Mouse (Mus musculus) C2C12 (cell line): ENCODE measurements around the gene Spout1. TPM values are rescaled to one million over a fixed set of nuclear protein-coding genes. Genes with fewer than 3 reads are reported as not detected.

Experiments used
- H3K27me3 ChIP-seq: one replicate; pipeline ENCODE4 v1.6.1; 2011; ENCODE audit not compliant: control insufficient read depth, insufficient read depth, insufficient read length
- H3K36me3 ChIP-seq: one replicate; pipeline ENCODE4 v1.6.1; 2011; ENCODE audit not compliant: control insufficient read depth, insufficient read depth
- H3K4me3 ChIP-seq: one replicate; pipeline ENCODE4 v1.5.1; 2011; ENCODE audit warnings: mild to moderate bottlenecking, control low read depth; ENCODE audit not compliant: poor library complexity, insufficient read depth, severe bottlenecking
- H3K79me2 ChIP-seq: one replicate; pipeline ENCODE4 v1.6.1; 2011; ENCODE audit not compliant: control insufficient read depth, insufficient read depth
- H3K79me3 ChIP-seq: one replicate; pipeline ENCODE4 v1.6.1; 2011; ENCODE audit warnings: low read depth, control low read depth
- H3ac ChIP-seq: one replicate; pipeline ENCODE3; 2011; ENCODE audit warnings: low read depth; ENCODE audit not compliant: control insufficient read depth, insufficient read length
- CEBPB ChIP-seq: IDR thresholded peaks from one replicate; pipeline ENCODE4 v1.6.1; 2011; ENCODE audit warnings: low read depth, mild to moderate bottlenecking, control low read depth, moderate library complexity
- CTCF ChIP-seq: IDR thresholded peaks from one replicate; pipeline ENCODE4 v1.5.1; 2011; ENCODE audit not compliant: control insufficient read depth, insufficient read depth, insufficient read length
- FOSL1 ChIP-seq: IDR thresholded peaks from one replicate; pipeline ENCODE4 v1.8.0; 2011; ENCODE audit warnings: mild to moderate bottlenecking, low read length; ENCODE audit not compliant: poor library complexity, insufficient read depth, severe bottlenecking
- MAX ChIP-seq: IDR thresholded peaks from one replicate; pipeline ENCODE4 v1.6.1; 2011; ENCODE audit warnings: mild to moderate bottlenecking, control low read depth
- MYOD1 ChIP-seq: IDR thresholded peaks from one replicate; pipeline ENCODE4 v1.6.1; 2011; ENCODE audit warnings: low read depth; ENCODE audit not compliant: control insufficient read depth, insufficient read length
- MYOG ChIP-seq: IDR thresholded peaks from one replicate; pipeline ENCODE4 v1.6.1; 2011; ENCODE audit not compliant: control insufficient read depth, insufficient read length; ENCODE audit errors: extremely low read depth
- USF1 ChIP-seq: IDR thresholded peaks from one replicate; pipeline ENCODE4 v1.6.1; 2011; ENCODE audit warnings: low read depth, mild to moderate bottlenecking, control low read depth, moderate library complexity
- polyA plus RNA-seq: library from polyadenylated mRNA; unstranded; fragments of >200 nt; fragmentation: generic; extraction: Trizol; gene quantifications from one replicate; pipeline ENCODE4 v1.2.1, GENCODE M21; 2012; ENCODE audit warnings: missing spikeins

Spout1 gene
- polyA plus RNA-seq, 1 experiment, result 33.4 TPM

GRCm38 (mm10) chr2:30212169-30212545 is 33.9 kb upstream of the Spout1 start:
- Histone ChIP-seq H3K36me3 (no peaks in the 10 kb centered on the region), H3K79me3 (no peaks in the 10 kb centered on the region), H3K4me3 (no peak overlapping the region), H3ac (no peak overlapping the region), H3K27me3 (peaks cover 3% of the 10 kb centered on the region), H3K79me2 (no peaks in the 10 kb centered on the region)
- TF ChIP-seq MYOG (no peak), MYOD1 (no peak), FOSL1 (no peak), USF1 (no peak), MAX (no peak), CTCF (no peak), CEBPB (no peak)

GRCm38 (mm10) chr2:30211408-30212168 is 33.3 kb upstream of the Spout1 start:
- no peak overlapping the region for H3ac ChIP-seq
- H3K79me2 ChIP-seq, result no peaks in the 10 kb centered on the region
- H3K79me3 ChIP-seq, result no peaks in the 10 kb centered on the region
- no peak overlapping the region for H3K4me3 ChIP-seq
- TF ChIP-seq CEBPB (no peak), FOSL1 (no peak), MAX (no peak), USF1 (no peak), MYOG (no peak), CTCF (no peak), MYOD1 (no peak)
- peaks cover 3% of the 10 kb centered on the region for H3K27me3 ChIP-seq
- no peaks in the 10 kb centered on the region for H3K36me3 ChIP-seq

- no peak overlapping the region for H3ac ChIP-seq
- peaks cover 3% of the 10 kb centered on the region for H3K27me3 ChIP-seq
- no peaks in the 10 kb centered on the region for H3K79me2 ChIP-seq
- H3K79me3 ChIP-seq, result no peaks in the 10 kb centered on the region
- H3K36me3 ChIP-seq, result no peaks in the 10 kb centered on the region
- no peak overlapping the region for H3K4me3 ChIP-seq
- TF ChIP-seq CTCF (no peak), MYOG (no peak), MAX (no peak), MYOD1 (no peak), CEBPB (no peak), USF1 (no peak), FOSL1 (no peak)
Observed at GRCm38 (mm10) chr2:30207886-30208285, 29.6 kb upstream of the Spout1 start.

GRCm38 (mm10) chr2:30207401-30207800 is 29.1 kb upstream of the Spout1 start:
- no peaks in the 10 kb centered on the region for H3K79me2 ChIP-seq
- no peak for TF ChIP-seq FOSL1
- TF ChIP-seq CEBPB, result no peak
- TF ChIP-seq MYOG, result no peak
- no peak for TF ChIP-seq MYOD1
- TF ChIP-seq USF1, result no peak
- H3K4me3 ChIP-seq, result no peak overlapping the region
- H3K79me3 ChIP-seq, result no peaks in the 10 kb centered on the region
- no peaks in the 10 kb centered on the region for H3K36me3 ChIP-seq
- H3K27me3 ChIP-seq, result peaks cover 3% of the 10 kb centered on the region
- H3ac ChIP-seq, result no peak overlapping the region

- H3K36me3 ChIP-seq, result no peaks in the 10 kb centered on the region
- no peaks in the 10 kb centered on the region for H3K79me3 ChIP-seq
- H3ac ChIP-seq, result peak within 1 kb of the TSS; percentile 75
- peak within 1 kb of the TSS; percentile 43 for H3K4me3 ChIP-seq
- no peaks in the 10 kb centered on the region for H3K79me2 ChIP-seq
- H3K27me3 ChIP-seq, result peaks cover 3% of the 10 kb centered on the region
- TF ChIP-seq CEBPB (no peak), CTCF (no peak), FOSL1 (no peak), MYOG (no peak), USF1 (no peak), MYOD1 (no peak), MAX (no peak)
Observed at GRCm38 (mm10) chr2:30205629-30206357, 27.5 kb upstream of the Spout1 start, which contains the start of gene Kyat1. Kyat1 (minus strand) TSS chr2:30205847.
